Mouse (Mus musculus) embryonic facial prominence, embryonic 14.5 days (tissue): ENCODE data around the gene Ube2g1. TPM values are rescaled to one million over a fixed set of nuclear protein-coding genes. Genes with fewer than 3 reads are reported as not detected.
A peak's percentile ranks its signal among the peaks of the same experiment; 100 is the strongest.

Experiments used
- ATAC-seq: fragments of 200-750 bp; cut with Nextera tagmentation; 2 replicates; pipeline ENCODE4 v1.8.0; 2017; ENCODE audit warnings: low read depth, moderate number of reproducible peaks, moderate TSS enrichment
- DNase-seq: peaks from one replicate; pipeline ENCODE4 v3.0.0-alpha.2; 2015; ENCODE audit warnings: low spot score
- H3K27ac ChIP-seq: fragments of 300-500 bp; sonication (generic); replicated peaks from 2 replicates; pipeline ENCODE4 v1.5.1; 2014; ENCODE audit warnings: low read depth, mild to moderate bottlenecking, low read length, moderate library complexity
- H3K27me3 ChIP-seq: fragments of 300-500 bp; sonication (generic); replicated peaks from 2 replicates; pipeline ENCODE4 v1.6.1; 2014; ENCODE audit warnings: low read length; ENCODE audit not compliant: control insufficient read depth, insufficient read depth
- H3K36me3 ChIP-seq: fragments of 300-500 bp; sonication (generic); 2 replicates; pipeline ENCODE4 v1.6.1; 2014; ENCODE audit warnings: low read length, mixed read lengths; ENCODE audit not compliant: control insufficient read depth, insufficient read depth
- H3K4me1 ChIP-seq: fragments of 300-500 bp; sonication (generic); 2 replicates; pipeline ENCODE4 v1.6.1; 2014; ENCODE audit warnings: antibody characterized with exemption, low read length; ENCODE audit not compliant: control insufficient read depth, insufficient read depth
- H3K4me2 ChIP-seq: fragments of 300-500 bp; sonication (generic); 2 replicates; pipeline ENCODE4 v1.6.1; 2014; ENCODE audit warnings: low read depth, mild to moderate bottlenecking, low read length, moderate library complexity, mixed read lengths
- H3K4me3 ChIP-seq: fragments of 300-500 bp; sonication (generic); 2 replicates; pipeline ENCODE4 v1.5.1; 2014; ENCODE audit warnings: low read depth, mild to moderate bottlenecking, low read length
- H3K9ac ChIP-seq: fragments of 300-500 bp; sonication (generic); 2 replicates; pipeline ENCODE4 v1.6.1; 2014; ENCODE audit warnings: low read depth, mild to moderate bottlenecking, low read length, moderate library complexity, mixed read lengths
- H3K9me3 ChIP-seq: fragments of 300-500 bp; sonication (generic); 2 replicates; pipeline ENCODE4 v1.6.1; 2016; ENCODE audit warnings: low read length; ENCODE audit not compliant: control insufficient read depth
- WGBS: fragments of 180-500 bp; shearing (Covaris S2); extraction: QIAGEN DNeasy Blood & Tissue Kit; methylation state at CpG from one replicate; pipeline ENCODE4 v1.1.7; 2014; 5-methylcytosine and 5-hydroxymethylcytosine counted together
- polyA plus RNA-seq: library from polyadenylated mRNA; unstranded; fragments of >200 nt; fragmentation: Nextera tagmentation; extraction: Ambion mirVana; gene quantifications from 2 replicates; pipeline ENCODE4 v1.2.1, GENCODE M21; 2014

Ube2g1 gene
- polyA plus RNA-seq, 1 experiment from 2014 or later = 58.5 TPM

- no peaks in the 10 kb centered on the region for H3K27me3 ChIP-seq
- no peaks in the 10 kb centered on the region for H3K36me3 ChIP-seq
- peak; percentile 76 for ATAC-seq
- H3K9ac ChIP-seq = peak overlapping the region; percentile 50; the same call in 1 of the 2 replicates
- H3K4me2 ChIP-seq = peak overlapping the region; percentile 53
- no peaks in the 10 kb centered on the region for H3K9me3 ChIP-seq
- DNase-seq = peak; percentile 90
- no peaks in the 10 kb centered on the region for H3K4me1 ChIP-seq
- WGBS = 4% methylated on average over 18 of the region's 18 CpGs
- H3K4me3 ChIP-seq = peak overlapping the region; percentile 23
- H3K27ac ChIP-seq = no peak overlapping the region
Observed at GRCm38 (mm10) chr11:72570319-72570979, 36.6 kb upstream of the Ube2g1 start.

GRCm38 (mm10) chr11:72573819-72574218 lies 33.3 kb upstream of the Ube2g1 start:
- 95% methylated on average over 1 of the region's 1 CpGs for WGBS
- H3K4me3 ChIP-seq = no peak overlapping the region
- no peak overlapping the region for H3K4me2 ChIP-seq
- peak; percentile 28 for DNase-seq
- no peaks in the 10 kb centered on the region for H3K36me3 ChIP-seq
- H3K9ac ChIP-seq = no peak overlapping the region
- ATAC-seq = no peak
- H3K27ac ChIP-seq = no peak overlapping the region
- peaks cover 7% of the 10 kb centered on the region for H3K4me1 ChIP-seq
- no peaks in the 10 kb centered on the region for H3K9me3 ChIP-seq
- H3K27me3 ChIP-seq = no peaks in the 10 kb centered on the region

- 0 out of 2 replicates have a peak, but pooled peaks have one; percentile 11 for ATAC-seq
- Histone ChIP-seq H3K4me1 (peaks cover 7% of the 10 kb centered on the region), H3K27me3 (no peaks in the 10 kb centered on the region), H3K4me2 (peak overlapping the region; percentile 64), H3K9me3 (no peaks in the 10 kb centered on the region), H3K36me3 (no peaks in the 10 kb centered on the region), H3K4me3 (peak overlapping the region; percentile 33), H3K27ac (no peak overlapping the region), H3K9ac (peak overlapping the region; percentile 26; the same call in 1 of the 2 replicates)
- 20% methylated on average over 7 of the region's 7 CpGs for WGBS
- no peak for DNase-seq
Observed at GRCm38 (mm10) chr11:72576111-72576465, 31.0 kb upstream of the Ube2g1 start.

GRCm38 (mm10) chr11:72576466-72577351 lies 30.4 kb upstream of the Ube2g1 start:
- Histone ChIP-seq H3K27me3 (no peaks in the 10 kb centered on the region), H3K36me3 (no peaks in the 10 kb centered on the region), H3K4me3 (peak overlapping the region; percentile 33), H3K9ac (peak overlapping the region; percentile 60), H3K4me2 (peak overlapping the region; percentile 64), H3K4me1 (peaks cover 7% of the 10 kb centered on the region), H3K9me3 (no peaks in the 10 kb centered on the region), H3K27ac (no peak overlapping the region)
- 3% methylated on average over 23 of the region's 24 CpGs for WGBS
- peak; percentile 33 for DNase-seq
- ATAC-seq = 0 out of 2 replicates have a peak, but pooled peaks have one; percentile 47

- no peak overlapping the region for H3K4me2 ChIP-seq
- 46% methylated on average over 4 of the region's 4 CpGs for WGBS
Observed at GRCm38 (mm10) chr11:72578471-72578870, 28.6 kb upstream of the Ube2g1 start.

GRCm38 (mm10) chr11:72581609-72582447 lies 25.3 kb upstream of the Ube2g1 start:
- 49% methylated on average over 8 of the region's 8 CpGs for WGBS
- ATAC-seq (no peak), DNase-seq (no peak)

More at GRCm38 (mm10) chr11:72578471-72578870, 28.6 kb upstream of the Ube2g1 start:
- Histone ChIP-seq H3K9me3 (no peaks in the 10 kb centered on the region), H3K4me1 (peaks cover 12% of the 10 kb centered on the region), H3K4me3 (no peak overlapping the region), H3K27ac (no peak overlapping the region), H3K36me3 (no peaks in the 10 kb centered on the region), H3K27me3 (no peaks in the 10 kb centered on the region), H3K9ac (no peak overlapping the region)
- DNase-seq (peak; percentile 80), ATAC-seq (no peak)

GRCm38 (mm10) chr11:72582448-72582705 lies 24.7 kb upstream of the Ube2g1 start:
- 38% methylated on average over 3 of the region's 3 CpGs for WGBS
- DNase-seq (no peak), ATAC-seq (no peak)
- H3K27me3 ChIP-seq = no peaks in the 10 kb centered on the region
- H3K4me1 ChIP-seq = peaks cover 5% of the 10 kb centered on the region; the same call in 1 of the 2 replicates
- H3K9ac ChIP-seq = no peak overlapping the region; the same call in 1 of the 2 replicates
- H3K36me3 ChIP-seq = no peaks in the 10 kb centered on the region
- no peaks in the 10 kb centered on the region for H3K9me3 ChIP-seq
- H3K4me3 ChIP-seq = no peak overlapping the region
- H3K4me2 ChIP-seq = no peak overlapping the region
- no peak overlapping the region for H3K27ac ChIP-seq

More at GRCm38 (mm10) chr11:72581609-72582447, 25.3 kb upstream of the Ube2g1 start:
- Histone ChIP-seq H3K27me3 (no peaks in the 10 kb centered on the region), H3K4me2 (no peak overlapping the region), H3K9ac (no peak overlapping the region; the same call in 1 of the 2 replicates), H3K36me3 (no peaks in the 10 kb centered on the region), H3K4me1 (peaks cover 5% of the 10 kb centered on the region; the same call in 1 of the 2 replicates), H3K4me3 (no peak overlapping the region), H3K9me3 (no peaks in the 10 kb centered on the region), H3K27ac (no peak overlapping the region)

GRCm38 (mm10) chr11:72583092-72583491 lies 24.0 kb upstream of the Ube2g1 start:
- no peaks in the 10 kb centered on the region for H3K9me3 ChIP-seq
- ATAC-seq = no peak
- WGBS = 84% methylated on average over 2 of the region's 2 CpGs

More at GRCm38 (mm10) chr11:72583092-72583491, 24.0 kb upstream of the Ube2g1 start:
- Histone ChIP-seq H3K9ac (no peak overlapping the region), H3K27ac (no peak overlapping the region), H3K27me3 (no peaks in the 10 kb centered on the region), H3K4me1 (peaks cover 5% of the 10 kb centered on the region; the same call in 1 of the 2 replicates), H3K36me3 (no peaks in the 10 kb centered on the region), H3K4me2 (no peak overlapping the region), H3K4me3 (no peak overlapping the region)
- no peak for DNase-seq
